Mouse (Mus musculus) intestine, embryonic 15.5 days (tissue): Measurements from ENCODE around the gene Ctc1. TPM values are rescaled to one million over a fixed set of nuclear protein-coding genes. Genes with fewer than 3 reads are reported as not detected.

ENCODE experiments used
- ATAC-seq: fragments of 200-750 bp; cut with Nextera tagmentation; 2 replicates; pipeline ENCODE4 v1.8.0; 2017; ENCODE audit warnings: moderate TSS enrichment, moderate library complexity
- H3K27ac ChIP-seq: fragments of 300-500 bp; sonication (generic); 2 replicates; pipeline ENCODE4 v1.5.1; 2015; ENCODE audit warnings: mild to moderate bottlenecking, inconsistent platforms
- H3K27me3 ChIP-seq: fragments of 300-500 bp; sonication (generic); replicated peaks from 2 replicates; pipeline ENCODE4 v1.6.1; 2015; ENCODE audit warnings: inconsistent platforms
- H3K36me3 ChIP-seq: fragments of 300-500 bp; sonication (generic); 2 replicates; pipeline ENCODE4 v1.6.1; 2015; ENCODE audit warnings: inconsistent platforms
- H3K4me1 ChIP-seq: fragments of 300-500 bp; sonication (generic); replicated peaks from 2 replicates; pipeline ENCODE4 v1.6.1; 2015; ENCODE audit warnings: inconsistent platforms
- H3K4me2 ChIP-seq: fragments of 300-500 bp; sonication (generic); replicated peaks from 2 replicates; pipeline ENCODE4 v1.6.1; 2015; ENCODE audit warnings: mild to moderate bottlenecking, inconsistent platforms
- H3K4me3 ChIP-seq: fragments of 300-500 bp; sonication (generic); replicated peaks from 2 replicates; pipeline ENCODE4 v1.5.1; 2015; ENCODE audit warnings: inconsistent platforms
- H3K9ac ChIP-seq: fragments of 300-500 bp; sonication (generic); 2 replicates; pipeline ENCODE4 v1.6.1; 2015; ENCODE audit warnings: inconsistent platforms
- H3K9me3 ChIP-seq: fragments of 300-500 bp; sonication (generic); 2 replicates; pipeline ENCODE4 v1.6.1; 2016; ENCODE audit warnings: inconsistent platforms
- WGBS: fragments of 180-500 bp; shearing (Covaris S2); methylation state at CpG from one replicate; pipeline ENCODE4 v1.1.7; 2015; 5-methylcytosine and 5-hydroxymethylcytosine counted together
- polyA plus RNA-seq: library from polyadenylated mRNA; unstranded; fragments of >200 nt; fragmentation: Nextera tagmentation; extraction: Ambion mirVana; gene quantifications from 2 replicates; pipeline ENCODE4 v1.2.1, GENCODE M21; 2015

Gene Ctc1
- polyA plus RNA-seq, 1 experiment from 2014 or later, result 35.1 TPM

GRCm38 (mm10) chr11:69037231-69038061, 21.7 kb downstream of the Ctc1 start:
- Histone ChIP-seq H3K27me3 (no peaks in the 10 kb centered on the region), H3K27ac (peak overlapping the region; percentile 84), H3K36me3 (peaks cover 24% of the 10 kb centered on the region), H3K4me2 (peak overlapping the region; percentile 62), H3K9me3 (no peaks in the 10 kb centered on the region), H3K4me1 (peaks cover 11% of the 10 kb centered on the region), H3K9ac (peak overlapping the region; percentile 68), H3K4me3 (peak overlapping the region; percentile 68)
- ATAC-seq, result peak; percentile 57
- 1% methylated on average over 34 of the region's 34 CpGs for WGBS

- Histone ChIP-seq H3K36me3 (peaks cover 21% of the 10 kb centered on the region), H3K27ac (no peak overlapping the region), H3K27me3 (no peaks in the 10 kb centered on the region), H3K9me3 (no peaks in the 10 kb centered on the region), H3K9ac (no peak overlapping the region), H3K4me1 (peaks cover 11% of the 10 kb centered on the region), H3K4me3 (no peak overlapping the region), H3K4me2 (no peak overlapping the region)
- no peak for ATAC-seq
- 75% methylated on average over 5 of the region's 5 CpGs for WGBS
Observed at GRCm38 (mm10) chr11:69038173-69038572, 22.5 kb downstream of the Ctc1 start.

DNA sequence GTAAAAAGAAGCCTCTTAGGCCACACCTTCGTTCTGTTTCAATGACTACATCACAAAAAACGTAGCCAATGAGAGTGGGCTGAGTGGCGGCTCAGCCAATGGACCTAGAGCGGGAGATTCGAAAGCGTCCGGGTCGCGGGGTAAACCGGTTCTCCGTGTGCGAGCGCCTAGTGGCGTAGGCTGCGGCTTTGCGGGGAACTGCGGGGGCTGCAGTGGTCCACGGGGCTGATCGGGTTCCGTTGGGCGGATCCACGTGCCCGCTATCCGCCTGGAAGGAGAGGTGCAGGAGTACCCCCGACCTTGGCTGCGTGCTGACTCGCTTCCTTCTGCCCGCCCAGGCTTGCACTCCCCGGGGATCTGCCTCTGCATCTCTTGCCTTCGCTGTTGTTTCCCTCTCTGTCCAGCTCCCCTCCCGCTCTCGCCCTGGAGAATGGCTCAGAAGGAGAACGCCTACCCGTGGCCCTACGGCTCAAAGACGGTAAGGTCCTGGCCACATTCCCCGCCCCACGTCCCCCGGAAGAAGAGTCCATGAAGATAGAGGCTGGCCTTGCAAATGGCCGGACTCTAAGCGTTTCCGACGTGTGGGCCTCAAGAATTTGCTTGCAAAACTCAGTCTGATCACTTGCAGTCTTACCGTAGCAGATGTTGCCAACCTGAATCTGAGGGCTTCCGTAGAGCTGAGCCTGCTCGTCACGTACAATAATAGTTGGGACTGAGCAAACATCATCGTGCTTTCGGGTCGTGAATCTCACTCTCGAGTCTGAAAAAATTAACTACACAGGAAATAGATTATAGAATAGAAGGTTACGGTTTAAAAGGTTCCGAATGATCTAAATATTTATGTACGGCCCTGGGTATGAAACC, 30.1 kb downstream of the Ctc1 start, which contains the start of gene Aurkb:
TSS of gene Aurkb (plus strand) at position 117 of the 864 bp plus-strand sequence.
- peak within 1 kb of the TSS; percentile 96 for H3K27ac ChIP-seq
- peak within 1 kb of the TSS; percentile 72 for H3K4me3 ChIP-seq
- no peaks in the 10 kb centered on the region for H3K27me3 ChIP-seq
- peaks cover 19% of the 10 kb centered on the region for H3K36me3 ChIP-seq
- peaks cover 23% of the 10 kb centered on the region for H3K4me1 ChIP-seq
- H3K9me3 ChIP-seq, result no peaks in the 10 kb centered on the region
- H3K9ac ChIP-seq, result peak within 1 kb of the TSS; percentile 73
- WGBS, result under 1% methylated on average over 54 of the region's 54 CpGs
- ATAC-seq, result peak; percentile 85
- H3K4me2 ChIP-seq, result peak within 1 kb of the TSS; percentile 77

GRCm38 (mm10) chr11:69046395-69046774, 30.7 kb downstream of the Ctc1 start:
- Histone ChIP-seq H3K9ac (peak overlapping the region; percentile 73), H3K4me2 (peak overlapping the region; percentile 77), H3K4me3 (peak overlapping the region; percentile 72), H3K36me3 (peaks cover 24% of the 10 kb centered on the region), H3K4me1 (peaks cover 23% of the 10 kb centered on the region), H3K27me3 (no peaks in the 10 kb centered on the region), H3K9me3 (no peaks in the 10 kb centered on the region), H3K27ac (no peak overlapping the region)
- ATAC-seq, result no peak
- 5% methylated on average over 9 of the region's 9 CpGs for WGBS

DNA sequence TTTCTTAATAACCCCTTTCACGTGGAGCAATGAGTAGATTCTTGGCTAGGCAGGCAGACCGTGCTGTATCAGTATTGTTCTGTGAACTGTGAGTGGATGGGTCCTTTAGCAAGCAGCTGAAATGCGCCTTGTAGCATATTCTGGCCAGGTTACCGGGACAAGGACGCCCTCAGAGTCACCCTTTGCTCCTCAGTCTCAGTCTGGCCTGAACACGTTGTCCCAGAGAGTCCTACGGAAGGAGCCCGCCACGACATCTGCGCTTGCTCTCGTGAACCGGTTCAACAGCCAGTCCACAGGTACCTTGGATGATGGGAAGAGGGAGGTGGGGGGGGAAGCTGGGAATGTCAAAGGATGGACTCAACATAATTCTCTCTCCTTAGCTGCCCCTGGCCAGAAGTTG, 31.9 kb downstream of the Ctc1 start:
- Histone ChIP-seq H3K27me3 (no peaks in the 10 kb centered on the region), H3K9me3 (no peaks in the 10 kb centered on the region), H3K4me2 (peak overlapping the region; percentile 77), H3K9ac (peak overlapping the region; percentile 29; the same call in 1 of the 2 replicates), H3K27ac (no peak overlapping the region), H3K4me3 (no peak overlapping the region; the same call in 1 of the 2 replicates), H3K4me1 (peaks cover 23% of the 10 kb centered on the region), H3K36me3 (peaks cover 24% of the 10 kb centered on the region)
- WGBS, result 79% methylated on average over 12 of the region's 12 CpGs
- no peak for ATAC-seq

DNA sequence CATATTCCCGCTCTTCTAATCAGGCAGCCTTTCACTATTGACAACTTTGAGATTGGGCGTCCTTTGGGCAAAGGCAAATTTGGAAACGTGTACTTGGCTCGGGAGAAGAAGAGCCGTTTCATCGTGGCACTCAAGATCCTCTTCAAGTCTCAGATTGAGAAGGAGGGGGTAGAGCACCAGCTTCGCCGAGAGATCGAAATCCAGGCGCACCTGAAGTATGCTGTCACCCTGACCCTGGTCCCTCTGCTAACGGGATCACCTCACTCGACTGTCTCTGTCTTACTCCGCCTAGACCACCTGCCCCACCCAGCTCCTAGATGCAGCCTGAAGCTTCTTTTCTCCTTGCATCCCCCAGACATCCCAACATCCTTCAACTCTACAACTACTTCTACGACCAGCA, 32.4 kb downstream of the Ctc1 start:
- Histone ChIP-seq H3K27me3 (no peaks in the 10 kb centered on the region), H3K4me1 (peaks cover 23% of the 10 kb centered on the region), H3K27ac (no peak overlapping the region), H3K36me3 (peaks cover 24% of the 10 kb centered on the region), H3K9me3 (no peaks in the 10 kb centered on the region), H3K4me2 (no peak overlapping the region), H3K9ac (no peak overlapping the region), H3K4me3 (no peak overlapping the region)
- 94% methylated on average over 14 of the region's 14 CpGs for WGBS
- no peak for ATAC-seq

GRCm38 (mm10) chr11:69050748-69051147, 35.0 kb downstream of the Ctc1 start:
- WGBS, result 89% methylated on average over 8 of the region's 8 CpGs

GRCm38 (mm10) chr11:69051771-69052170, 36.1 kb downstream of the Ctc1 start:
- Histone ChIP-seq H3K9ac (no peak overlapping the region), H3K4me1 (peaks cover 20% of the 10 kb centered on the region), H3K27me3 (no peaks in the 10 kb centered on the region), H3K27ac (no peak overlapping the region), H3K4me2 (no peak overlapping the region), H3K36me3 (peaks cover 24% of the 10 kb centered on the region), H3K4me3 (no peak overlapping the region), H3K9me3 (no peaks in the 10 kb centered on the region)
- WGBS, result 88% methylated on average over 4 of the region's 4 CpGs
- no peak for ATAC-seq

More at GRCm38 (mm10) chr11:69050748-69051147, 35.0 kb downstream of the Ctc1 start:
- Histone ChIP-seq H3K36me3 (peaks cover 24% of the 10 kb centered on the region), H3K27me3 (no peaks in the 10 kb centered on the region), H3K4me1 (peaks cover 23% of the 10 kb centered on the region), H3K4me3 (no peak overlapping the region), H3K9me3 (no peaks in the 10 kb centered on the region), H3K9ac (no peak overlapping the region), H3K27ac (no peak overlapping the region), H3K4me2 (no peak overlapping the region)
- no peak for ATAC-seq

DNA sequence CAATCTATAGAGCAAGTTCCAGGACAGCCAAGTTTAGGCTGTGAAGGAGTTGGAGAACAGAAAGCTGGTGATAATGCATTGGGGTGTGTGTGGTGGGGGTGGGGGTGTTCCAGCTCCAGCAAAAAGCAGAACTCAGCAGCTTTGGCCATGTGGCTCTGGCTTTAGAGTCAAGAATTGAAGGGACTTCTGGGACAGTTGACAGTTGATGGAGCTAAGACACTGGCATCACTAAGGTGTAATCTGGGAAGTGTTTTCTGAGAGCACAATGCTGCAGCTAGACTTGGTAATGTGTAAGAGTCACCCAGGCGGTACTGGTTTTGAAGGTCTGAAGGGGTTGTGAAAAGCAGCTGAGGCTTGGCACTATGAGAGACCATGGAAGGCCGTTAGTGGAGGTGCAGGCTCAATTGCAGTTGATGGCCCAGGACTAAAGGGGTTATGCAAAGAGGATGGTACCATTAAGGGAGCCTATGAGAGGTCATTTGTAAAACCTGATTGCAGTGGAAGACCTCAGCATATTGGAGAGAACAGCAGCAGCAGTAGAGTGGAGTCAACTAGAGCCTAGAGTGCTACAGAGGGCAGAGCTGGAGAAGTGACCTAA, 37.2 kb downstream of the Ctc1 start:
- peaks cover 10% of the 10 kb centered on the region; the same call in 1 of the 2 replicates for H3K4me1 ChIP-seq
- H3K36me3 ChIP-seq, result peaks cover 24% of the 10 kb centered on the region
- 86% methylated on average over 2 of the region's 2 CpGs for WGBS
- no peaks in the 10 kb centered on the region for H3K9me3 ChIP-seq
- no peak overlapping the region for H3K9ac ChIP-seq
- no peaks in the 10 kb centered on the region for H3K27me3 ChIP-seq
- H3K4me3 ChIP-seq, result no peak overlapping the region
- no peak overlapping the region for H3K4me2 ChIP-seq
- no peak for ATAC-seq
- H3K27ac ChIP-seq, result no peak overlapping the region

- peaks cover 9% of the 10 kb centered on the region; the same call in 1 of the 2 replicates for H3K4me1 ChIP-seq
- no peak for ATAC-seq
- WGBS, result 69% methylated on average over 3 of the region's 3 CpGs
- no peak overlapping the region for H3K27ac ChIP-seq
- H3K9me3 ChIP-seq, result no peaks in the 10 kb centered on the region
- H3K36me3 ChIP-seq, result peaks cover 16% of the 10 kb centered on the region
- H3K4me3 ChIP-seq, result no peak overlapping the region
- H3K27me3 ChIP-seq, result no peaks in the 10 kb centered on the region
- no peak overlapping the region for H3K9ac ChIP-seq
- no peak overlapping the region for H3K4me2 ChIP-seq
Observed at GRCm38 (mm10) chr11:69053848-69054247, 38.1 kb downstream of the Ctc1 start.

- peak overlapping the region; percentile 63 for H3K9ac ChIP-seq
- peak overlapping the region; percentile 77 for H3K4me2 ChIP-seq
- no peaks in the 10 kb centered on the region for H3K27me3 ChIP-seq
- no peaks in the 10 kb centered on the region for H3K36me3 ChIP-seq
- WGBS, result 71% methylated on average over 2 of the region's 2 CpGs
- peaks cover 20% of the 10 kb centered on the region for H3K4me1 ChIP-seq
- H3K4me3 ChIP-seq, result peak overlapping the region; percentile 89
- ATAC-seq, result no peak
- H3K9me3 ChIP-seq, result no peaks in the 10 kb centered on the region
- H3K27ac ChIP-seq, result peak overlapping the region; percentile 91
Observed at GRCm38 (mm10) chr11:69058265-69058664, 42.6 kb downstream of the Ctc1 start.
